Mouse (Mus musculus) embryo, embryonic 11 days (tissue): ENCODE measurements at regions not wholly inside any gene's neighbourhood (a gene's known extent, or its start where the extent isn't known, plus 50 kb on each side); places are given as distances from the start of the nearest gene placed in this dataset.

Experiments
- DNase-seq: peaks from one replicate; pipeline ENCODE4 v3.0.0-alpha.2; 2015

- peak; percentile 29 for DNase-seq
These were observed 55.1 kb upstream of the 1700008P02Rik start for GRCm38 (mm10) chr3:6675354-6675753.
